In genomic region chr4:115890553-115890952, GRCm38 (mm10) we compare ENCODE assay signal across 10 mouse cellular contexts. TPM values are rescaled to one million over a fixed set of nuclear protein-coding genes. Genes with fewer than 3 reads are reported as not detected.
A peak's percentile ranks its signal among the peaks of the same experiment; 100 is the strongest.
DNase-seq lines count a peak whose midpoint lies in the region; ATAC-seq lines count a peak whose summit lies in the region.
"Had no signal": no experiment of that assay in that cellular context is flagged by ENCODE, and none has a peak within 500 bp of the region (broad histone marks: within the 10 kb centered on the region; RNA-seq: fewer than 3 reads in every experiment).

TSS of gene 6430628N08Rik (plus strand) at chr4:115890665.

- intact Hi-C loops in heart, postnatal 10 days (cut with DNase I), result no loop called here

- H3K27me3 ChIP-seq in heart, embryonic 14.5 days (ENCODE audit: control insufficient read depth, insufficient read depth, low read length), result peaks cover 64% of the 10 kb centered on the region
- peaks cover 26% of the 10 kb centered on the region for H3K27me3 ChIP-seq in hindbrain, embryonic 14.5 days (ENCODE audit: control insufficient read depth, insufficient read depth, low read length)
- H3K27me3 ChIP-seq in midbrain, embryonic 13.5 days, result peaks cover 58% of the 10 kb centered on the region

- H3K4me2 ChIP-seq in heart, embryonic 14.5 days (ENCODE audit: low read length), result peak within 1 kb of the TSS; percentile 60
- peak within 1 kb of the TSS; percentile 57 for H3K4me2 ChIP-seq in hindbrain, embryonic 14.5 days (replicated peaks)
- peak within 1 kb of the TSS; percentile 66 for H3K4me2 ChIP-seq in midbrain, embryonic 13.5 days (replicated peaks)

- H3K9me3 ChIP-seq in heart, embryonic 14.5 days (ENCODE audit: control insufficient read depth, low read length), result no peaks in the 10 kb centered on the region
- no peaks in the 10 kb centered on the region for H3K9me3 ChIP-seq in hindbrain, embryonic 14.5 days (ENCODE audit: control insufficient read depth, low read length)
- no peaks in the 10 kb centered on the region for H3K9me3 ChIP-seq in midbrain, embryonic 13.5 days

- H3K4me1 ChIP-seq in heart, embryonic 14.5 days (ENCODE audit: control insufficient read depth in 2 of 2, insufficient read depth in 2 of 2, low read length in 2 of 2), result peaks cover 4 to 7% of the 10 kb centered on the region in 2 experiments; a peak in 2 of 4 replicates
- H3K4me1 ChIP-seq in hindbrain, embryonic 14.5 days (replicated peaks; ENCODE audit: control insufficient read depth, insufficient read depth, low read length), result peaks cover 6% of the 10 kb centered on the region
- peaks cover 12% of the 10 kb centered on the region for H3K4me1 ChIP-seq in midbrain, embryonic 13.5 days (replicated peaks)

- WGBS in heart, embryonic 14.5 days, result under 1% methylated on average over 30 of the region's 31 CpGs
- 1% methylated on average over 31 of the region's 31 CpGs for WGBS in hindbrain, embryonic 14.5 days
- 2% methylated on average over 31 of the region's 31 CpGs for WGBS in midbrain, embryonic 13.5 days

- H3K4me3 ChIP-seq in heart, embryonic 14.5 days (ENCODE audit: control insufficient read depth in 1 of 2, insufficient read depth in 1 of 2, low read depth in 1 of 2, low read length in 2 of 2), result peak within 1 kb of the TSS; percentile 24 to 29
- H3K4me3 ChIP-seq in hindbrain, embryonic 14.5 days (replicated peaks; ENCODE audit: low read length), result peak within 1 kb of the TSS; percentile 24
- H3K4me3 ChIP-seq in midbrain, embryonic 13.5 days (replicated peaks), result peak within 1 kb of the TSS; percentile 36

- no peak for ATAC-seq in heart, embryonic 14.5 days (ENCODE audit: insufficient number of reproducible peaks, insufficient read depth, low FRiP score, low read depth)
- peak; percentile 55 for ATAC-seq in common myeloid progenitor, adult 5-6 weeks (replicated peaks; ENCODE audit: low read depth, poor library complexity, severe bottlenecking)
- peak; percentile 38; the same call in 1 of the 2 replicates for ATAC-seq in hindbrain, embryonic 14.5 days (ENCODE audit: low FRiP score)
- ATAC-seq in midbrain, embryonic 13.5 days, result peak; percentile 53

- H3K9ac ChIP-seq in heart, embryonic 14.5 days (ENCODE audit: low read length), result no peak within 1 kb of the TSS
- peak within 1 kb of the TSS; percentile 16; the same call in 1 of the 2 replicates for H3K9ac ChIP-seq in hindbrain, embryonic 14.5 days
- H3K9ac ChIP-seq in midbrain, embryonic 13.5 days (replicated peaks), result peak within 1 kb of the TSS; percentile 60

- no peak within 1 kb of the TSS for H3K27ac ChIP-seq in heart, embryonic 14.5 days (replicated peaks in 1 of 2; ENCODE audit: control insufficient read depth in 1 of 2, insufficient read depth in 1 of 2, low read depth in 2 of 2, low read length in 2 of 2)
- no peak within 1 kb of the TSS for H3K27ac ChIP-seq in hindbrain, embryonic 14.5 days
- no peak within 1 kb of the TSS for H3K27ac ChIP-seq in midbrain, embryonic 13.5 days

- no peaks in the 10 kb centered on the region for H3K36me3 ChIP-seq in heart, embryonic 14.5 days (ENCODE audit: control insufficient read depth, insufficient read depth, low read length)
- H3K36me3 ChIP-seq in hindbrain, embryonic 14.5 days (replicated peaks; ENCODE audit: control insufficient read depth, insufficient read depth), result no peaks in the 10 kb centered on the region
- H3K36me3 ChIP-seq in midbrain, embryonic 13.5 days, result no peaks in the 10 kb centered on the region

- DNase-seq in heart, postnatal 10 days, result no peak
- DNase-seq in hindbrain, embryonic 14.5 days (ENCODE audit: low spot score), result no peak
- DNase-seq in spleen, adult 12 weeks (ENCODE audit: low spot score), result no peak
- DNase-seq in cerebellum, adult 11-12 months, result no peak
- DNase-seq in frontal cortex, adult 2 months (ENCODE audit: extremely low spot score in 1 of 2, low spot score in 1 of 2), result no peak
- DNase-seq: cerebellum, adult 2 months had no signal

RNA-seq across cellular contexts. Expression of gene 6430628N08Rik, which starts in this region (rescaled TPM):
- not detected in 2 replicates for polyA plus RNA-seq in heart, embryonic 14.5 days (2014; fragmentation: Nextera tagmentation; extraction: Ambion mirVana)
- total RNA-seq in heart, postnatal 10 days (2021), result not detected
- total RNA-seq in common myeloid progenitor, adult 5-6 weeks (2017), result not detected in 2 replicates
- polyA plus RNA-seq in hindbrain, embryonic 14.5 days (2014; fragmentation: Nextera tagmentation; extraction: Ambion mirVana), result 0.13 TPM in 1 of 2 replicates, not detected in the other
- polyA plus RNA-seq in midbrain, embryonic 13.5 days (2015; fragmentation: Nextera tagmentation; extraction: Ambion mirVana), result 0.12 and 0.32 TPM in 2 replicates
- 0.08 and 0.16 TPM in 2 replicates for polyA plus RNA-seq in frontal cortex, adult 2 months (2012; rRNA removed)
- polyA plus RNA-seq: large intestine, adult 2 months had no signal

Comparison
In these comparisons a context has a peak if more than half of its experiments do, and no peak if none do; other contexts are left out.
1. Peak in ATAC-seq in common myeloid progenitor, adult 5-6 weeks; RNA of the gene not detected or under 1 TPM.
2. Peak in ATAC-seq, H3K4me3 ChIP-seq, H3K9ac ChIP-seq and H3K4me2 ChIP-seq in hindbrain, embryonic 14.5 days; RNA of the gene not detected or under 1 TPM.
3. Peak in ATAC-seq, H3K4me3 ChIP-seq, H3K9ac ChIP-seq and H3K4me2 ChIP-seq in midbrain, embryonic 13.5 days; RNA of the gene not detected or under 1 TPM.